Mouse (Mus musculus) hindbrain, postnatal 0 days (tissue): ENCODE measurements around the gene Gata5. TPM values are rescaled to one million over a fixed set of nuclear protein-coding genes. Genes with fewer than 3 reads are reported as not detected.
A peak's percentile ranks its signal among the peaks of the same experiment; 100 is the strongest.

ENCODE experiments used
- ATAC-seq: fragments of 200-750 bp; cut with Nextera tagmentation; 2 replicates; pipeline ENCODE4 v1.8.0; 2017; ENCODE audit warnings: mild to moderate bottlenecking, moderate TSS enrichment, moderate library complexity
- DNase-seq: peaks from one replicate; pipeline ENCODE4 v3.0.0-alpha.2; 2015; ENCODE audit warnings: low spot score
- H3K27ac ChIP-seq: fragments of 300-500 bp; sonication (generic); 2 replicates; pipeline ENCODE4 v1.5.1; 2014; ENCODE audit warnings: mild to moderate bottlenecking
- H3K27me3 ChIP-seq: fragments of 300-500 bp; sonication (generic); 2 replicates; pipeline ENCODE4 v1.6.1; 2014; ENCODE audit warnings: low read length, mixed read lengths; ENCODE audit not compliant: insufficient read depth
- H3K36me3 ChIP-seq: fragments of 300-500 bp; sonication (generic); 2 replicates; pipeline ENCODE4 v1.6.1; 2014; ENCODE audit warnings: low read length, mixed read lengths; ENCODE audit not compliant: insufficient read depth
- H3K4me1 ChIP-seq: fragments of 300-500 bp; sonication (generic); 2 replicates; pipeline ENCODE4 v1.6.1; 2014; ENCODE audit warnings: antibody characterized with exemption, low read length, mixed read lengths; ENCODE audit not compliant: insufficient read depth
- H3K4me2 ChIP-seq: fragments of 300-500 bp; sonication (generic); 2 replicates; pipeline ENCODE4 v1.6.1; 2014; ENCODE audit warnings: low read depth, mild to moderate bottlenecking, low read length, moderate library complexity, mixed read lengths
- H3K4me3 ChIP-seq: fragments of 300-500 bp; sonication (generic); 2 replicates; pipeline ENCODE4 v1.5.1; 2014; ENCODE audit warnings: low read length
- H3K9ac ChIP-seq: fragments of 300-500 bp; sonication (generic); replicated peaks from 2 replicates; pipeline ENCODE4 v1.6.1; 2014; ENCODE audit warnings: mild to moderate bottlenecking, low read length, moderate library complexity, mixed read lengths
- H3K9me3 ChIP-seq: fragments of 300-500 bp; sonication (generic); 2 replicates; pipeline ENCODE4 v1.6.1; 2016; ENCODE audit warnings: low read length, mixed read lengths
- CTCF ChIP-seq: IDR thresholded peaks from 2 replicates; pipeline ENCODE4 v1.5.1; 2016; ENCODE audit warnings: antibody characterized with exemption, control low read depth, low read depth
- WGBS: fragments of 180-500 bp; shearing (Covaris S2); extraction: QIAGEN DNeasy Blood & Tissue Kit; methylation state at CpG from one replicate; pipeline ENCODE4 v1.1.7; 2014; 5-methylcytosine and 5-hydroxymethylcytosine counted together
- polyA plus RNA-seq: library from polyadenylated mRNA; unstranded; fragments of >200 nt; fragmentation: Nextera tagmentation; extraction: Ambion mirVana; gene quantifications from 2 replicates; pipeline ENCODE4 v1.2.1, GENCODE M21; 2015
- total RNA-seq: library from RNA; depleted of rRNA; stranded (reverse); fragments of >200 nt; gene quantifications from 2 replicates; pipeline ENCODE4 v1.2.3, GENCODE M21; 2014

Gene Gata5
- total and polyA plus RNA-seq, 2 experiments from 2014 or later, result not detected

- Histone ChIP-seq H3K36me3 (no peaks in the 10 kb centered on the region), H3K9ac (no peak overlapping the region), H3K4me1 (no peaks in the 10 kb centered on the region), H3K27ac (no peak overlapping the region), H3K4me2 (no peak overlapping the region), H3K9me3 (no peaks in the 10 kb centered on the region), H3K27me3 (no peaks in the 10 kb centered on the region), H3K4me3 (no peak overlapping the region)
- no peak for DNase-seq
- ATAC-seq, result no peak
- no peak for TF ChIP-seq CTCF
- 75% methylated on average over 2 of the region's 2 CpGs for WGBS
Observed at GRCm38 (mm10) chr2:180314292-180314691, 20.2 kb downstream of the Gata5 start.

- no peak for TF ChIP-seq CTCF
- Histone ChIP-seq H3K4me3 (no peak overlapping the region), H3K27ac (no peak overlapping the region), H3K4me2 (no peak overlapping the region), H3K36me3 (no peaks in the 10 kb centered on the region), H3K27me3 (no peaks in the 10 kb centered on the region), H3K9me3 (no peaks in the 10 kb centered on the region), H3K4me1 (no peaks in the 10 kb centered on the region), H3K9ac (no peak overlapping the region)
- 77% methylated on average over 4 of the region's 4 CpGs for WGBS
- ATAC-seq (no peak), DNase-seq (no peak)
Observed at GRCm38 (mm10) chr2:180311147-180311546, 23.4 kb downstream of the Gata5 start.

GRCm38 (mm10) chr2:180307680-180308079, 26.8 kb downstream of the Gata5 start:
- H3K4me2 ChIP-seq, result no peak overlapping the region
- ATAC-seq, result no peak

GRCm38 (mm10) chr2:180306423-180307168, 27.9 kb downstream of the Gata5 start:
- DNase-seq, result peak; percentile 58
- no peak for TF ChIP-seq CTCF
- Histone ChIP-seq H3K4me2 (no peak overlapping the region), H3K4me1 (no peaks in the 10 kb centered on the region), H3K9ac (no peak overlapping the region), H3K4me3 (no peak overlapping the region), H3K27ac (no peak overlapping the region), H3K9me3 (0 out of 2 replicates have a peak, but pooled peaks cover 2% of the 10 kb centered on the region), H3K36me3 (no peaks in the 10 kb centered on the region), H3K27me3 (no peaks in the 10 kb centered on the region)
- 67% methylated on average over 8 of the region's 8 CpGs for WGBS
- ATAC-seq, result peak; percentile 49; the same call in 1 of the 2 replicates

More at GRCm38 (mm10) chr2:180307680-180308079, 26.8 kb downstream of the Gata5 start:
- Histone ChIP-seq H3K9me3 (no peaks in the 10 kb centered on the region), H3K27me3 (no peaks in the 10 kb centered on the region), H3K36me3 (no peaks in the 10 kb centered on the region), H3K4me1 (no peaks in the 10 kb centered on the region), H3K27ac (no peak overlapping the region), H3K4me3 (no peak overlapping the region), H3K9ac (no peak overlapping the region)
- 52% methylated on average over 2 of the region's 2 CpGs for WGBS
- TF ChIP-seq CTCF, result no peak
- no peak for DNase-seq

- H3K9me3 ChIP-seq, result 0 out of 2 replicates have a peak, but pooled peaks cover 2% of the 10 kb centered on the region
- no peaks in the 10 kb centered on the region for H3K36me3 ChIP-seq
- no peaks in the 10 kb centered on the region for H3K27me3 ChIP-seq
- no peak overlapping the region for H3K4me2 ChIP-seq
- no peak overlapping the region for H3K27ac ChIP-seq
- 66% methylated on average over 2 of the region's 2 CpGs for WGBS
- H3K4me1 ChIP-seq, result no peaks in the 10 kb centered on the region
- H3K4me3 ChIP-seq, result no peak overlapping the region
- DNase-seq (no peak), ATAC-seq (no peak)
- TF ChIP-seq CTCF, result no peak
- H3K9ac ChIP-seq, result no peak overlapping the region
Observed at GRCm38 (mm10) chr2:180306009-180306408, 28.5 kb downstream of the Gata5 start.

GRCm38 (mm10) chr2:180305490-180305889, 29.0 kb downstream of the Gata5 start:
- Histone ChIP-seq H3K9ac (no peak overlapping the region), H3K4me3 (no peak overlapping the region), H3K4me2 (no peak overlapping the region), H3K27me3 (no peaks in the 10 kb centered on the region), H3K4me1 (no peaks in the 10 kb centered on the region), H3K9me3 (0 out of 2 replicates have a peak, but pooled peaks cover 6% of the 10 kb centered on the region), H3K27ac (no peak overlapping the region), H3K36me3 (no peaks in the 10 kb centered on the region)
- no peak for DNase-seq
- TF ChIP-seq CTCF, result no peak
- 95% methylated on average over 3 of the region's 3 CpGs for WGBS
- no peak for ATAC-seq

GRCm38 (mm10) chr2:180304554-180304953, 29.9 kb downstream of the Gata5 start:
- WGBS, result 49% methylated on average over 4 of the region's 4 CpGs
- Histone ChIP-seq H3K27me3 (no peaks in the 10 kb centered on the region), H3K4me1 (no peaks in the 10 kb centered on the region), H3K36me3 (no peaks in the 10 kb centered on the region), H3K27ac (no peak overlapping the region), H3K4me2 (no peak overlapping the region), H3K4me3 (no peak overlapping the region), H3K9ac (no peak overlapping the region), H3K9me3 (0 out of 2 replicates have a peak, but pooled peaks cover 6% of the 10 kb centered on the region)
- ATAC-seq (no peak), DNase-seq (no peak)
- TF ChIP-seq CTCF, result no peak
